Mouse (Mus musculus) limb, embryonic 12.5 days (tissue): ENCODE data around the gene Dagla. TPM values are rescaled to one million over a fixed set of nuclear protein-coding genes. Genes with fewer than 3 reads are reported as not detected.
A peak's percentile ranks its signal among the peaks of the same experiment; 100 is the strongest.

Source experiments
- ATAC-seq: fragments of 200-750 bp; cut with Nextera tagmentation; 2 replicates; pipeline ENCODE4 v1.8.0; 2017; ENCODE audit warnings: low read depth, moderate TSS enrichment; ENCODE audit not compliant: insufficient number of reproducible peaks, insufficient read depth, low FRiP score, low TSS enrichment
- H3K27ac ChIP-seq: fragments of 300-500 bp; sonication (generic); 2 replicates; pipeline ENCODE4 v1.5.1; 2016; ENCODE audit warnings: mild to moderate bottlenecking, moderate library complexity
- H3K27me3 ChIP-seq: fragments of 300-500 bp; sonication (generic); 2 replicates; pipeline ENCODE4 v1.6.1; 2016; ENCODE audit warnings: mild to moderate bottlenecking, moderate library complexity
- H3K36me3 ChIP-seq: fragments of 300-500 bp; sonication (generic); 2 replicates; pipeline ENCODE4 v1.6.1; 2016; ENCODE audit warnings: mild to moderate bottlenecking, moderate library complexity
- H3K4me1 ChIP-seq: fragments of 300-500 bp; sonication (generic); replicated peaks from 2 replicates; pipeline ENCODE4 v1.6.1; 2016
- H3K4me2 ChIP-seq: fragments of 300-500 bp; sonication (generic); 2 replicates; pipeline ENCODE4 v1.6.1; 2016; ENCODE audit warnings: mild to moderate bottlenecking, moderate library complexity
- H3K4me3 ChIP-seq: fragments of 300-500 bp; sonication (generic); replicated peaks from 2 replicates; pipeline ENCODE4 v1.5.1; 2016; ENCODE audit warnings: mild to moderate bottlenecking
- H3K9ac ChIP-seq: fragments of 300-500 bp; sonication (generic); replicated peaks from 2 replicates; pipeline ENCODE4 v1.6.1; 2016; ENCODE audit warnings: mild to moderate bottlenecking, moderate library complexity
- H3K9me3 ChIP-seq: fragments of 300-500 bp; sonication (generic); 2 replicates; pipeline ENCODE4 v1.6.1; 2016; ENCODE audit warnings: mild to moderate bottlenecking, moderate library complexity
- WGBS: fragments of 180-500 bp; shearing (Covaris S2); methylation state at CpG from one replicate; pipeline ENCODE4 v1.1.7; 2016; 5-methylcytosine and 5-hydroxymethylcytosine counted together
- polyA plus RNA-seq: library from polyadenylated mRNA; unstranded; fragments of >200 nt; fragmentation: Nextera tagmentation; extraction: Ambion mirVana; gene quantifications from 2 replicates; pipeline ENCODE4 v1.2.1, GENCODE M21; 2016

Gene Dagla
- 1.8 and 2.4 TPM in 2 replicates for polyA plus RNA-seq

- H3K27ac ChIP-seq = no peak within 1 kb of the TSS
- peaks cover 53% of the 10 kb centered on the region for H3K27me3 ChIP-seq
- no peaks in the 10 kb centered on the region for H3K36me3 ChIP-seq
- peak within 1 kb of the TSS; percentile 98 for H3K4me2 ChIP-seq
- H3K9me3 ChIP-seq = no peaks in the 10 kb centered on the region
- 10% methylated on average over 56 of the region's 56 CpGs for WGBS
- H3K4me3 ChIP-seq = peak within 1 kb of the TSS; percentile 72
- peak within 1 kb of the TSS; percentile 76 for H3K9ac ChIP-seq
- peak; percentile 60 for ATAC-seq
- H3K4me1 ChIP-seq = peaks cover 12% of the 10 kb centered on the region; the same call in 1 of the 2 replicates
Measured at GRCm38 (mm10) chr19:10304810-10305544, at the start of gene Dagla. Dagla (minus strand) TSS chr19:10304877.

- H3K36me3 ChIP-seq = no peaks in the 10 kb centered on the region
- 0 out of 2 replicates have a peak, but pooled peaks cover 6% of the 10 kb centered on the region for H3K27me3 ChIP-seq
- H3K9me3 ChIP-seq = no peaks in the 10 kb centered on the region
- no peak for ATAC-seq
- no peak overlapping the region for H3K4me3 ChIP-seq
- H3K9ac ChIP-seq = no peak overlapping the region
- H3K27ac ChIP-seq = no peak overlapping the region
- 84% methylated on average over 7 of the region's 7 CpGs for WGBS
- H3K4me1 ChIP-seq = 0 out of 2 replicates have a peak, but pooled peaks cover 4% of the 10 kb centered on the region
- H3K4me2 ChIP-seq = no peak overlapping the region
Measured at GRCm38 (mm10) chr19:10352218-10352617, 47.5 kb upstream of the Dagla start.

GRCm38 (mm10) chr19:10347628-10348273, 43.1 kb upstream of the Dagla start:
- WGBS = 56% methylated on average over 5 of the region's 5 CpGs
- no peak for ATAC-seq
- no peak overlapping the region for H3K4me3 ChIP-seq
- H3K36me3 ChIP-seq = no peaks in the 10 kb centered on the region
- H3K27me3 ChIP-seq = peaks cover 12% of the 10 kb centered on the region
- H3K27ac ChIP-seq = no peak overlapping the region
- H3K9ac ChIP-seq = no peak overlapping the region
- H3K9me3 ChIP-seq = no peaks in the 10 kb centered on the region
- H3K4me2 ChIP-seq = no peak overlapping the region
- no peaks in the 10 kb centered on the region for H3K4me1 ChIP-seq

- no peak overlapping the region for H3K4me3 ChIP-seq
- H3K4me2 ChIP-seq = no peak overlapping the region
- H3K27me3 ChIP-seq = peaks cover 21% of the 10 kb centered on the region
- ATAC-seq = 0 out of 2 replicates have a peak, but pooled peaks have one; percentile 15
- no peak overlapping the region for H3K9ac ChIP-seq
- peaks cover 7% of the 10 kb centered on the region for H3K4me1 ChIP-seq
- WGBS = 39% methylated on average over 12 of the region's 12 CpGs
- H3K9me3 ChIP-seq = no peaks in the 10 kb centered on the region
- H3K27ac ChIP-seq = no peak overlapping the region
- H3K36me3 ChIP-seq = no peaks in the 10 kb centered on the region
Measured at GRCm38 (mm10) chr19:10345696-10346095, 41.0 kb upstream of the Dagla start.

DNA sequence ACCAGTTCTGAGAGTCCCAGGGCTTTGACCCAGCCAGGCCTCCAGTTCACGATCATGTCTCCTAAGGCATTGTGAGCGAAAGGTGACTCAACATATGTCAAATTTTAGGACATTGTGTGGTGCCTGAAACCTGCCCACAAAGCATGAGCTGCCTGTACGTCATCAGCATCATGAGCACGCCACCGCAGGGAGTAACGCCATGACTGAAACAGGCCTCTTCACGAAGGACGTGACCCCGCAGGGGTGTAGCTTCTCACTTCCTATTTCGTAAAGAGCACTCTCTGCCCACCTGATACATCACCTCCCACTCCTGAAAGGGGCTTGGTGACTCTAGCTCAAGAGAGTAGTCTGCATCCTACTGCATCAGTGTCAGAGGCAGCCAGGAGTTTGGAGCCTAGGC, 39.2 kb upstream of the Dagla start:
- peaks cover 33% of the 10 kb centered on the region for H3K27me3 ChIP-seq
- ATAC-seq = no peak

DNA sequence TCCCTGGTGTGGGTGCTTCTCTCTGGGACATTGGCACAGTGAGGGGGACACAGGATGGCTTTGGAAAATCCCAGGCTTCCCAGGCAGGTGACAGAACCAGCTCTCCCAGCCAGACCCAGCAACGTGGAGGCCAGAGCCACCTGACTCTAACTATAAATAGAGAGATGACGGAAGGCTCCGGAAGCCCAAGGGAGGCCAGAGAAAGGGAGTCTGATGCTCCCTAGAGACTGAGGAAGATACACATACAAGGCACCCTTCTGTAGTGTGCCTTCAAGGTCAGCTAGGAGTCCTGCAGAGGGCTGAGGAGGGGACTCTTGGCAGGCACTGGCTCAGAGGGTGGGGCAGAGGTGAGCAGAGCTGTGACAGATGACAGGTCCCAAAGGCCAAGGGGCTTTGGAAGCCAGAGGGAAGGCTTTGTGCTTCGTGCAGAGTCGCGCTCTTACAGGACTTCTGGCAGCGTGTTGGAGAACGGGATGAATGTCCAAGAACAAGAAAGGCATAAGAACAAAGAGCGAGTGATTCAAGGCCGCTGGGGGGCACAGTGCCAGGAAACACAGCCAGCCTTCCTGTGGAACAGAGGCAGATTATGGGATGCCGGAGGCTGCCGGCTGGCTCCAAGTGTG, 37.3 kb upstream of the Dagla start:
- Histone ChIP-seq H3K27me3 (peaks cover 46% of the 10 kb centered on the region), H3K4me1 (peaks cover 10% of the 10 kb centered on the region), H3K36me3 (no peaks in the 10 kb centered on the region), H3K4me2 (no peak overlapping the region), H3K9me3 (no peaks in the 10 kb centered on the region), H3K9ac (no peak overlapping the region), H3K4me3 (no peak overlapping the region), H3K27ac (no peak overlapping the region)
- ATAC-seq = no peak
- WGBS = 67% methylated on average over 12 of the region's 12 CpGs

More for the DNA sequence above, 39.2 kb upstream of the Dagla start:
- Histone ChIP-seq H3K36me3 (no peaks in the 10 kb centered on the region), H3K4me1 (peaks cover 10% of the 10 kb centered on the region), H3K4me2 (no peak overlapping the region), H3K27ac (no peak overlapping the region), H3K9ac (no peak overlapping the region), H3K4me3 (no peak overlapping the region), H3K9me3 (no peaks in the 10 kb centered on the region)
- WGBS = 79% methylated on average over 10 of the region's 10 CpGs

GRCm38 (mm10) chr19:10341152-10341551, 36.5 kb upstream of the Dagla start:
- Histone ChIP-seq H3K9ac (no peak overlapping the region), H3K4me1 (peaks cover 10% of the 10 kb centered on the region), H3K36me3 (no peaks in the 10 kb centered on the region), H3K9me3 (no peaks in the 10 kb centered on the region), H3K27ac (no peak overlapping the region), H3K4me2 (no peak overlapping the region), H3K27me3 (peaks cover 49% of the 10 kb centered on the region), H3K4me3 (no peak overlapping the region)
- no peak for ATAC-seq
- 18% methylated on average over 11 of the region's 11 CpGs for WGBS

GRCm38 (mm10) chr19:10340661-10341060, 36.0 kb upstream of the Dagla start:
- Histone ChIP-seq H3K4me3 (no peak overlapping the region), H3K27me3 (peaks cover 52% of the 10 kb centered on the region), H3K36me3 (no peaks in the 10 kb centered on the region), H3K27ac (no peak overlapping the region), H3K9me3 (no peaks in the 10 kb centered on the region), H3K4me1 (peaks cover 10% of the 10 kb centered on the region), H3K4me2 (no peak overlapping the region), H3K9ac (no peak overlapping the region)
- ATAC-seq = no peak
- WGBS = 14% methylated on average over 5 of the region's 5 CpGs

DNA sequence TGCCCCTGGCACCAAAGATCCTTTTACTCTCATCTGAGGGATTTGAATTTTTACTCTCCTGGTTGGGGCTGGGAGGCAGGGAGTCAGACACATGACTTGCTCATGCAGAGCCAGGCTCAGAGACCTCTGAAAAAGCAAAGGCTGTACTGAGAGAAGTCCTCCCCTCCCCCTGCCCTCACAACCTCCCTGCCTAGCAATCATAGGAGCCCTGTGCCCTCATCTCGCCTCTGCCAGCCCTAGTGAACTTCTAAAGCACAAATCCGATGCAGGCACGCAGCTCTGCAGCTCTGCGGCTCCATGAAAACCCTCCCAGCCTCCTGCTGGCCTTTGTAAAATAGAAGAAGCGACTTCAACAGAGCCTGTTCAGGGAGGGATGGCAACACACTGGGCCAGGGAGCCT, 34.6 kb upstream of the Dagla start:
- ATAC-seq = no peak
- Histone ChIP-seq H3K9me3 (no peaks in the 10 kb centered on the region), H3K4me3 (no peak overlapping the region), H3K4me1 (peaks cover 10% of the 10 kb centered on the region), H3K9ac (no peak overlapping the region), H3K27ac (no peak overlapping the region), H3K27me3 (peaks cover 61% of the 10 kb centered on the region), H3K36me3 (no peaks in the 10 kb centered on the region), H3K4me2 (no peak overlapping the region)
- WGBS = 23% methylated on average over 5 of the region's 5 CpGs

DNA sequence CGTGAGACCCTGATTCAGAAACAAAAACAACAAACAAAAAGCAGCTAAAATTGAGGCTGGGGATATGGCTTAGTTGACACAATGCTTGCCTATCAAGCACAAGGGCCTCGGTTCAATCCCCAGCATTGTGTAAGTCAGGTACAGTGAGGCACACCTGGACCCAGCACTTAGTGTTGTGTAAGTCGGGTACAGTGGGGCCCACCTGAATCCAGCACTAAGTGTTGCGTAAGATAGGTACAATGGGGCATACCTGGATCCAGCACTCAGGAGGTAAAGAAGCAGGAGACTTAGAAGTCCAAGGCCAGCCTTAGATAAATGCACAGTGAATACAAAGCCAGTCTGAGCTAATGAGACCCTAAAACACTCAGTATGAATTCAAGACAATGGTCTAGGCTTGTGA, 34.0 kb upstream of the Dagla start:
- no peak overlapping the region for H3K4me2 ChIP-seq
- no peak for ATAC-seq
- H3K4me1 ChIP-seq = peaks cover 10% of the 10 kb centered on the region
- no peak overlapping the region for H3K27ac ChIP-seq
- no peaks in the 10 kb centered on the region for H3K9me3 ChIP-seq
- no peak overlapping the region for H3K9ac ChIP-seq
- WGBS = 75% methylated on average over 4 of the region's 4 CpGs
- H3K4me3 ChIP-seq = no peak overlapping the region
- H3K27me3 ChIP-seq = peaks cover 58% of the 10 kb centered on the region
- H3K36me3 ChIP-seq = no peaks in the 10 kb centered on the region

DNA sequence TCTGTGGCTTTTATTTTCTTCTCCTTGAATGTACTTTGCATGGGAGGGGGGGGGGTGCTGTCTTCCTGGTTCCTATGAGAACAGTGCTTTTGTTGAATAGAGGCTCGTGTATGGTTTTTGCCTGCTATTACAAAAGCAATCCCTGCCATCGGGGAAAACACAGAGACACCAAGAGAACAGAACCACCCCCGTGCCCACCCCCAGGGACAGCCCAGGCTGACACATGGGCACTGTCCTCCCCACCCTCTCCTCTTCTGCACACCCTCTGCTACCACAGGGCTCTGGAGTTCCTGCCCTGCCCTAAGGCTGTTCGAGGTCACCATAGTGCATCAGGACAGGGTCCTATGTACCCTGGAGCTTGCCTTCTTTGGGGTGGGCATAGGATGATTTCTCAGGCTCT, 29.8 kb upstream of the Dagla start:
- H3K9me3 ChIP-seq = no peaks in the 10 kb centered on the region
- WGBS = 81% methylated on average over 4 of the region's 4 CpGs
- no peak overlapping the region for H3K27ac ChIP-seq
- no peaks in the 10 kb centered on the region for H3K36me3 ChIP-seq
- no peak overlapping the region for H3K4me3 ChIP-seq
- no peak overlapping the region for H3K9ac ChIP-seq
- H3K4me1 ChIP-seq = no peaks in the 10 kb centered on the region
- no peak overlapping the region for H3K4me2 ChIP-seq
- no peak for ATAC-seq
- H3K27me3 ChIP-seq = peaks cover 51% of the 10 kb centered on the region
